Mouse (Mus musculus): ENCODE measurements around the gene Enoph1.

DNA sequence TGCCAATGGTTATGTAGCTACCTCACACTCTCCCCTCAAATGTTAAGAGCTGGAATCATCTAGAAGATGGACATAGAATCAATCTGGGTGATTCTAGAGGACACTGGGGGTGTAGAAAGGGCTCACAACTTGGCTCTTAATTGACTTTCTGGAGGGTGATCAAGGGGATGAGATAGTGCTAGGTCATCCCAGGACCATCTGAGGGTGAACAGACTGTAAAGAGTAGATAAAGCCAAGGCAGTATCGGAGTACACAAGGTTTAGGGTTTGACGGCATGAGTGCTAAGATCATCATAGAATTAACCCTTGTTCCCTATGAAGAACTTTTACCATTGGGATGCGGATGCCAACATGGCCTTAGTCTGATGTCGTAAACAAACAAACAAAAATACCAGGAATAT lies 58.2 kb downstream of the Enoph1 start:
- TF ChIP-seq POLR2A (IDR thresholded peaks at IDR 0.05; ENCODE audit: insufficient read depth, low read depth, low read length) (no peak), CTCF (IDR thresholded peaks at IDR 0.05; ENCODE audit: insufficient read depth, low read depth, low read length) (no peak)

Measured in olfactory bulb, adult 2 months (tissue).